Mouse (Mus musculus) thymus, adult 2 months (tissue): ENCODE data around the gene Tekt4. TPM values are rescaled to one million over a fixed set of nuclear protein-coding genes. Genes with fewer than 3 reads are reported as not detected.

ENCODE experiments used
- DNase-seq: peaks from one replicate; pipeline ENCODE4 v3.0.0; 2021
- H3K27ac ChIP-seq: fragments of 200-500 bp; 2 replicates; pipeline ENCODE4 v1.5.1; 2012; ENCODE audit warnings: low read length, control low read depth; ENCODE audit not compliant: control insufficient read depth, insufficient read depth
- H3K27me3 ChIP-seq: fragments of 200-500 bp; 2 replicates; pipeline ENCODE4 v1.6.1; 2012; ENCODE audit warnings: mild to moderate bottlenecking, low read length, moderate library complexity, mixed read lengths; ENCODE audit not compliant: control insufficient read depth, insufficient read depth
- H3K36me3 ChIP-seq: fragments of 200-500 bp; 2 replicates; pipeline ENCODE4 v1.6.1; 2012; ENCODE audit warnings: mild to moderate bottlenecking, low read length, moderate library complexity; ENCODE audit not compliant: control insufficient read depth, insufficient read depth
- H3K4me1 ChIP-seq: fragments of 200-500 bp; replicated peaks from 2 replicates; pipeline ENCODE4 v1.6.1; 2012; ENCODE audit warnings: low read length; ENCODE audit not compliant: control insufficient read depth, insufficient read depth
- H3K4me3 ChIP-seq: fragments of 200-500 bp; 2 replicates; pipeline ENCODE4 v1.5.1; 2012; ENCODE audit warnings: mild to moderate bottlenecking, low read length, control low read depth, moderate library complexity; ENCODE audit not compliant: control insufficient read depth, insufficient read depth
- CTCF ChIP-seq: fragments of 200-500 bp; IDR thresholded peaks from 2 replicates; pipeline ENCODE4 v1.5.1; 2012; ENCODE audit warnings: mild to moderate bottlenecking, control low read depth, low read length, moderate library complexity, borderline replicate concordance; ENCODE audit not compliant: control insufficient read depth, poor library complexity, insufficient read depth; ENCODE audit errors: extremely low read depth
- POLR2A ChIP-seq: fragments of 200-500 bp; IDR thresholded peaks from 2 replicates; pipeline ENCODE4 v1.6.1; 2012; ENCODE audit warnings: mild to moderate bottlenecking, low read length, control low read depth, moderate library complexity; ENCODE audit not compliant: control insufficient read depth, poor library complexity, insufficient read depth; ENCODE audit errors: extremely low read depth
- WGBS: fragments of 180-500 bp; shearing (Covaris S2); methylation state at CpG from one replicate; pipeline ENCODE4 v1.1.7; 2018; 5-methylcytosine and 5-hydroxymethylcytosine counted together
- polyA plus RNA-seq: library from polyadenylated mRNA; depleted of rRNA; stranded (reverse); fragments of >200 nt; gene quantifications from 2 replicates; pipeline ENCODE4 v1.2.3, GENCODE M21; 2012

Gene Tekt4
- polyA plus RNA-seq, 1 experiment = 0.42 TPM

GRCm38 (mm10) chr17:25417990-25418389, 36.4 kb upstream of the Tekt4 start:
- Histone ChIP-seq H3K27ac (no peak overlapping the region), H3K27me3 (no peaks in the 10 kb centered on the region), H3K4me1 (no peaks in the 10 kb centered on the region), H3K4me3 (no peak overlapping the region), H3K36me3 (no peaks in the 10 kb centered on the region)
- no peak for DNase-seq
- TF ChIP-seq POLR2A (no peak), CTCF (no peak)
- WGBS = 80% methylated on average over 6 of the region's 6 CpGs

GRCm38 (mm10) chr17:25418926-25419325, 35.5 kb upstream of the Tekt4 start:
- TF ChIP-seq CTCF = no peak
- TF ChIP-seq POLR2A = no peak
- DNase-seq = no peak
- Histone ChIP-seq H3K27ac (no peak overlapping the region), H3K27me3 (no peaks in the 10 kb centered on the region), H3K4me3 (no peak overlapping the region), H3K4me1 (no peaks in the 10 kb centered on the region), H3K36me3 (no peaks in the 10 kb centered on the region)
- 49% methylated on average over 9 of the region's 9 CpGs for WGBS

GRCm38 (mm10) chr17:25420998-25421397, 33.4 kb upstream of the Tekt4 start:
- no peaks in the 10 kb centered on the region for H3K27me3 ChIP-seq
- no peaks in the 10 kb centered on the region for H3K4me1 ChIP-seq
- no peak overlapping the region for H3K4me3 ChIP-seq
- no peak for DNase-seq
- WGBS = 97% methylated on average over 3 of the region's 3 CpGs
- no peak overlapping the region for H3K27ac ChIP-seq
- no peak for TF ChIP-seq POLR2A
- no peak for TF ChIP-seq CTCF
- H3K36me3 ChIP-seq = no peaks in the 10 kb centered on the region

- no peak for DNase-seq
- TF ChIP-seq POLR2A (no peak), CTCF (no peak)
- Histone ChIP-seq H3K4me3 (no peak overlapping the region), H3K4me1 (no peaks in the 10 kb centered on the region), H3K27me3 (no peaks in the 10 kb centered on the region), H3K27ac (no peak overlapping the region), H3K36me3 (no peaks in the 10 kb centered on the region)
- WGBS = 77% methylated on average over 8 of the region's 8 CpGs
These were observed 29.8 kb upstream of the Tekt4 start for GRCm38 (mm10) chr17:25424526-25425080.

GRCm38 (mm10) chr17:25425996-25426395, 28.4 kb upstream of the Tekt4 start:
- H3K27me3 ChIP-seq = no peaks in the 10 kb centered on the region
- 82% methylated on average over 2 of the region's 2 CpGs for WGBS

GRCm38 (mm10) chr17:25427441-25427840, 27.0 kb upstream of the Tekt4 start:
- H3K4me1 ChIP-seq = no peaks in the 10 kb centered on the region
- 66% methylated on average over 10 of the region's 10 CpGs for WGBS

More at GRCm38 (mm10) chr17:25425996-25426395, 28.4 kb upstream of the Tekt4 start:
- Histone ChIP-seq H3K4me1 (no peaks in the 10 kb centered on the region), H3K36me3 (no peaks in the 10 kb centered on the region), H3K27ac (no peak overlapping the region), H3K4me3 (no peak overlapping the region)
- DNase-seq = no peak
- no peak for TF ChIP-seq POLR2A
- TF ChIP-seq CTCF = no peak

GRCm38 (mm10) chr17:25429240-25429639, 25.2 kb upstream of the Tekt4 start:
- no peaks in the 10 kb centered on the region; the same call in 1 of the 2 replicates for H3K4me1 ChIP-seq
- peaks cover 3% of the 10 kb centered on the region; the same call in 1 of the 2 replicates for H3K27me3 ChIP-seq
- no peaks in the 10 kb centered on the region for H3K36me3 ChIP-seq
- H3K27ac ChIP-seq = no peak overlapping the region
- DNase-seq = no peak
- TF ChIP-seq POLR2A = no peak
- no peak for TF ChIP-seq CTCF
- H3K4me3 ChIP-seq = no peak overlapping the region
- WGBS = 54% methylated on average over 5 of the region's 5 CpGs

More at GRCm38 (mm10) chr17:25427441-25427840, 27.0 kb upstream of the Tekt4 start:
- no peak for DNase-seq
- Histone ChIP-seq H3K4me3 (no peak overlapping the region), H3K36me3 (no peaks in the 10 kb centered on the region), H3K27me3 (peaks cover 3% of the 10 kb centered on the region; the same call in 1 of the 2 replicates), H3K27ac (no peak overlapping the region)
- TF ChIP-seq POLR2A (no peak), CTCF (no peak)

GRCm38 (mm10) chr17:25429886-25430285, 24.5 kb upstream of the Tekt4 start:
- TF ChIP-seq CTCF (no peak), POLR2A (no peak)
- H3K4me1 ChIP-seq = no peaks in the 10 kb centered on the region; the same call in 1 of the 2 replicates
- H3K4me3 ChIP-seq = no peak overlapping the region
- no peak for DNase-seq
- WGBS = 37% methylated on average over 6 of the region's 6 CpGs
- peaks cover 3% of the 10 kb centered on the region; the same call in 1 of the 2 replicates for H3K27me3 ChIP-seq
- H3K27ac ChIP-seq = no peak overlapping the region
- H3K36me3 ChIP-seq = no peaks in the 10 kb centered on the region
